Mouse (Mus musculus): ENCODE data around the gene Hmgb4.

Hmgb4 gene

DNA sequence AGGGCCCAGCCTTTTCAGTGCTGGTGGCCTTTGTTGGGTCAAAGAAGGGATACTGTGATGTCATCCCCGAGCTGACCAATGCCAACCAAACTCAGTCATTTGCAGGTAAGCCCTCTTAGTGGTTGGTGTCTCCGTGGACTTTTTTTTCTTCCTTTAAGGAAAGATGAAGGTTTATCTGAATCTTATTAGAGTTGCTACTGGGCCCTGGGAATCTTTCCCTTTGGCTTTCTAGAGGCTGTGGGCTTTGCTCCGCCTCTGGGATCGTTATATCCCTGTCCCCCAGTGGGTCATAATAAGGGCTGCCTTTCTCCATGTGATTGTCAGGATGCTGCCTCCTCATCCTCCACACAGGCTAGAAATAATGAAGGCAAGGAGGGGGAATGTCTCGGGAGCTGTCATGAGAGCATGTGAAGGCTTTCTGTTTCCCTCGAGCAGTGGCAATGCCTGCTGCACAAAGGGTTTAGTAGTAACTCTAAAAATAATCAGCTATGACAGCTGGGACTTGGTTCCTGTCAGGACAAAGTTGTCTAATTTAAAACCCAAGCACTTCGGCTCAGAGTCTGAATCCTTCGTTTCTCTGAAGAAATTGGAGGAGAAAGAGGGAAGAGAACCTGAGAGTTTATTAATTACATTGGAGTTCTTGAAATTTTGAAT is at the start of gene Hmgb4:
Gene Hmgb4 (minus strand): TSS at position 51 of the 654 bp plus-strand sequence.
- DNase-seq, result no peak

- no peak for DNase-seq
Observed at GRCm38 (mm10) chr4:128306011-128306410, 45.3 kb upstream of the Hmgb4 start.

- DNase-seq, result no peak
Observed at GRCm38 (mm10) chr4:128304049-128304448, 43.3 kb upstream of the Hmgb4 start.

GRCm38 (mm10) chr4:128288095-128288494 is 27.3 kb upstream of the Hmgb4 start:
- no peak for DNase-seq

- no peak for DNase-seq
Observed at GRCm38 (mm10) chr4:128285009-128285408, 24.3 kb upstream of the Hmgb4 start.

GRCm38 (mm10) chr4:128275586-128275985 is 14.8 kb upstream of the Hmgb4 start:
- no peak for DNase-seq

GRCm38 (mm10) chr4:128275116-128275515 is 14.4 kb upstream of the Hmgb4 start:
- DNase-seq, result no peak

- DNase-seq, result no peak
Observed at GRCm38 (mm10) chr4:128273146-128273545, 12.4 kb upstream of the Hmgb4 start.

DNA sequence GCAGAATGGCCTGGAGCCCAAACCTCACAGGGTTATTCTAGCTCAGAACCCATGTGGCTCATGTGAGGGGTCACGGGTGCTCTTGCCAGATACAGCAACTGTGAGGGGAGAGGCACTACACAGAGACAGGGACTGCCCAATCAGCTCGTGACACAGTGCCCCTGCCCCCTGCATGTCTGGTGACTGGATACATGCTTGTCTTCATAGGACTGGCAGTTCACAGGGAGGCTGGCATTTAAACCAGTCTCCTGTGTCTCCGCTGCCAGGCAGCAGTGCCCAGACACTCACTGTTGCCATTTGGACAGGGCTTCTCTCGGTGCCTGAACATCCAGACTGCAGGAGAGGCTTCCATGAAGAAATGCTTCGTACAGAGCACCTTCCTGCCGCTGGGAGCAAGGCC is 11.7 kb upstream of the Hmgb4 start:
- no peak for DNase-seq

DNA sequence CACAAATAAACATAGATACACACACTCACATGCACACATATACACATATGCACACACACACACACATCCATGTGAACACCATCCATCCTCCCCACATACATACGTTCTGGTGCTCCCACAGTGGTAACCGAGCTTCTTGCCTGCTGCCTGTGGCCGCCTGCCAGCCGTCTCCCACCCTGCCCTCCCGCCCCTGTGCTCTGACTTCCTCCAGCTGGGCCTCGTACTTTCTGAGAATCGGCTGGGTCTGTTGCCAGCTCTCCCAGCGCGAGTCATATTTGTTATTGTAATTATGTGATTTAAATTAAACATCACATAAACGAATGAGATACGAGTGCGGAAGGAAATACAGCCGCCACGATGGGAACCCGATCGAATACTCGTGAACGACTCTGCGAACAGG is 10.2 kb upstream of the Hmgb4 start:
- DNase-seq, result no peak

- DNase-seq, result no peak
Observed at GRCm38 (mm10) chr4:128270177-128270576, 9.4 kb upstream of the Hmgb4 start.

- no peak for DNase-seq
Observed at GRCm38 (mm10) chr4:128269261-128269875, 8.6 kb upstream of the Hmgb4 start.

- no peak for DNase-seq
Observed at GRCm38 (mm10) chr4:128265341-128265740, 4.6 kb upstream of the Hmgb4 start.

DNA sequence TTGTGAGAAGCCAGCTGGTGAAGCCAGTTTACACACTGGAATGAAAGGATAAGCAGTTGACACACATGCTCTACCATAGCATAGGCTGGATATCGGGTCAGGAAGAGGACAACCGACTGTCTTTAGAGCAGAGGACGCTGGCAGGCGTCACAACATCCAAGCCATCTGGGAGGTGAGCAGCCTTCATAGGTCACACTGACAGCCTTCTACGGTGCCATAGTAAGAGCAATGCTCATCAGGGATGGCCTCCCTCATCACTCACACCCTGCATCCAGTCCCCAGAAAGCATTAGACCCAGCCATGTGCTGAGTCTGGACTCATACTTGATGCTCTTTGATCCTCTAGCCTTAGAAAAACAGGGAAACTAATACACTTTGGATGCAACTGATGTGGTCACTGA is 3.7 kb upstream of the Hmgb4 start:
- DNase-seq, result no peak

GRCm38 (mm10) chr4:128259211-128259610 is 1.5 kb downstream of the Hmgb4 start:
- no peak for DNase-seq

DNA sequence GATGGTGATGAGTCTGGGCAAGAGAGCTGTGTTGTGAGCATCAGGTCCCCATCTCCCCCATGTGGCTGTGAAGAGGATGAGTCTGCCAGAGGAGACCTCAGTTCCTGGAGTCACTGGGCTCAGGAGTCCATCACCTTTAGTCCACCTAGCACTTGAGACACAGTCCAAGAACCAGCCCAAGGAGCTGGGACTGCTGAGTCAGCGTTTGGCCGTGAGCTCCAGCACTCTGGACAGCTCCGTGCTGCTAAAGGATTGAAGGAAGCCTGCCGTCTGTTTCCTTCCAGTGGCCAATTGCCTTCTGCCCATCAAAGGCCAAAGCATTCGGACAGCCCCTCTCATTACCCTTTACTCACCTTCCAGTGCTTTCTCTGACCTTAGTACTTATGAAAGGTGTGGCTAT is 12.1 kb downstream of the Hmgb4 start:
- no peak for DNase-seq

DNA sequence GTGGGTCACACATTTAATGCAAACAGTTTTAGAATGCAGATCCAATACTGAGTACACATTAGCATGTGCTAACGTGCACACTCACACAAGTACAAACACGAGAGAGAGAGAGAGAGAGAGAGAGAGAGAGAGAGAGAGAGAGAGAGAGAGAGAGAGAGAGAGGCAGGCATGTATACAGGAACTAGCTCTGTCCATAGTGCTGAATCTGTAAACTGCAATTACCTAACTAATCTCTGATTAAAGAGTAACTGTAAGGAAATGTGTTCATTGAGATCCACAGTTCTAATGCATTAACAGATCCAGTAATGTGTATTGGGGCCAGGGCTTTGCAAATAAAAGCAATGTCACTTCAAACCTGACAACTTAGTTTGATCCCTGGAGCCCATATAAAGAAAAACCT is 15.6 kb downstream of the Hmgb4 start:
- no peak for DNase-seq

DNA sequence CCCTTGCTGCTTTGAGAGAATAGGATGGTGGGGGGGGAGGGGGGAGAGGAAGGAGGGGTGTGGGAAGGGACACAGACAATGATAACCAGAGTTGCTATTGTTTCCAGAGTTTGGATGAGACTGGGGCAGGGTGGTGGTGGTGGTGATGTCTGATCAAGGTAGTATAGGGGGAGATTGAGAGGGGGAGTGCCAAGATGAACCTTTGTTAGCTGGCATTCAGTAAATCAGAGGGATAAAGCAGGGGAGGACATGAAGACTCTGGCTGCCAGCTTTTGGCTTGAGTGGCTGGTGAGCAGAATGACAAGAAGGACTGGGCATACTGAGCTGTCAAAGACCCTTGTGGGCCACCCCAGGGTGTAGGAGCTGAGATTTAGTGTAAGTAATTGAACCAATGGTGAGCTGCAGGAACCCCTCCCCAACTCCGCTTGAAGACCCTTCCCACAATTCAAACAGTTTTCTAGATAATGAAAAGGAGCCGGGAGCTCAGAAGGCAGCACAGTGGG is 18.9 kb downstream of the Hmgb4 start:
- DNase-seq, result no peak

GRCm38 (mm10) chr4:128241075-128241853 is 19.5 kb downstream of the Hmgb4 start:
- no peak for DNase-seq

DNA sequence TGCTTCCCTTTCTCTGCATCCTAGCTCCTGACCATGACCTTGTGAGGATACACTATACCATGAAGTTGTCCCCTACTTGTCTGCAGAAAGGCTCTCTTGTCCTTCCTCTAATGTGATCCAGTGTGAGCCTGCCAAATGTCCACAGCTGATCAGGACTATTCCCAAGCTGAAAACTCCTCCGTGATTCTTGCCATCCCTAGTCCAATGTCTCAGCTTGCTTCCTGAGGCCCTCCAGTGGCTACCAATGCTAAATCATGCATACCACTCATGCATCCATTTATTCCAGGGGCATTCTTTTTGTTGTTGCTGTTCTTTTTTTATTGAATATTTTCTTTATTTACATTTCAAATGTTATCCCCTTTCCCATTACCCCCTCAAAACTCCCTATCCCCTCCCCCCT is 21.6 kb downstream of the Hmgb4 start:
- no peak for DNase-seq

DNA sequence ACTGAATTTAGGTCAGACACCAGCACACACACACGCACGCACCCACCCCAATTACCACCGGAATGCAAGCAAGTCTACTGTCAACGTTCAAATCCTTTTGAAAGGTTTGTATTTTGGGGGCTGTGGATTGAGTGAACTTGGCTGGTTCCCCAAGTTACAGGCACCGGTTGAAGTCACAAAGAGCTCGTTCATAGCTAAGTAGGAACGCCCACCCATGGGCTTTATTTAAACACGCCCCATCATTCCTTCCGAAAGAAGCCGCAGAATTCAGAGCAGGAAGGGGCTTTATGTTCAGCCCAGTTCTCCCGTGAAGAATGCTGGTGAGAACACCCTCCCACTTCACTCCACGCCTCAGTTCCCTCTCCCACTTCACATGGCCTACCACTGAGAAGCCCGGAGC is 27.3 kb downstream of the Hmgb4 start:
- DNase-seq, result no peak

- DNase-seq, result no peak
Observed at GRCm38 (mm10) chr4:128227377-128228316, 33.1 kb downstream of the Hmgb4 start.

GRCm38 (mm10) chr4:128224453-128224852 is 36.3 kb downstream of the Hmgb4 start:
- no peak for DNase-seq

Measured in spleen, adult 18-20 months (tissue).